Mouse (Mus musculus) lung, postnatal 0 days (tissue): ENCODE results near the gene Clec3b.

ENCODE experiments used
- CTCF ChIP-seq: IDR thresholded peaks from 2 replicates; pipeline ENCODE4 v1.5.1; 2016; ENCODE audit warnings: antibody characterized with exemption, mild to moderate bottlenecking
- EP300 ChIP-seq: IDR thresholded peaks from 2 replicates; pipeline ENCODE4 v1.6.1; 2016; ENCODE audit warnings: antibody characterized with exemption, mild to moderate bottlenecking, control low read depth

DNA sequence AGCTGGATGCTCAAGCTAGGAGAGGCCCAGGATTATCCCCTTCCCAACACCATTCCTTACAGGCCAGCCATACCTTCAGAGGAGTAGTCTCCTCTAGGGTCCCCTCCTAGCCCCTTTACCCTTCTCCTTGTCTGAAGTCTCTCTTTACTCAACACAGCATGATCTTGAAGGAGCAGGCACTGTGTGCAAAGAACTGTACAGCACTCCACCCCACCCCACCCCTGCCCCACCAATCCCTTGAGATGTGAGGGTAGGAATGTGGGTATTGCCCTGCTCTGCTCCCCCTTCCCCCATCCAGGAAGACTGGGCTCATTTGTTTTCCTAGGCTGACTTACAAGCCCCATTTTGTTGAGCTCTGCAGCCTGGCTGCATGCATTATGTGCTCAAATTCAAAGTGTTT, 46.4 kb upstream of the Clec3b start:
- TF ChIP-seq CTCF (no peak), EP300 (0 out of 2 replicates have a peak, but pooled peaks have one; percentile 1)
